Mouse (Mus musculus): ENCODE measurements around the gene Lcn5.

Lcn5 gene

GRCm38 (mm10) chr2:25657652-25658051, at the start of gene Lcn5:
TSS of gene Lcn5 (plus strand) at chr2:25657952.
- no peak for DNase-seq

GRCm38 (mm10) chr2:25608671-25609070, 49.1 kb upstream of the Lcn5 start:
- no peak for DNase-seq

GRCm38 (mm10) chr2:25616398-25616797, 41.4 kb upstream of the Lcn5 start:
- DNase-seq: no peak

GRCm38 (mm10) chr2:25617578-25617977, 40.2 kb upstream of the Lcn5 start, which contains the start of gene Ccdc183:
TSS of gene Ccdc183 (minus strand) at chr2:25617678.
- DNase-seq: no peak

GRCm38 (mm10) chr2:25620386-25620785, 37.4 kb upstream of the Lcn5 start:
- DNase-seq: peak; percentile 33

- no peak for DNase-seq
Measured at GRCm38 (mm10) chr2:25620852-25621228, 36.9 kb upstream of the Lcn5 start.

- DNase-seq: peak; percentile 68
Measured at GRCm38 (mm10) chr2:25621229-25622200, 36.2 kb upstream of the Lcn5 start, which contains the start of gene Tmem141. TSS of gene Tmem141 (minus strand) at chr2:25622005.

GRCm38 (mm10) chr2:25625986-25626385, 31.8 kb upstream of the Lcn5 start:
- no peak for DNase-seq

GRCm38 (mm10) chr2:25627811-25628210, 29.9 kb upstream of the Lcn5 start, which contains the start of gene Fcna:
TSS of gene Fcna (minus strand) at chr2:25628030.
- no peak for DNase-seq

- DNase-seq: no peak
Measured at GRCm38 (mm10) chr2:25628738-25629137, 29.0 kb upstream of the Lcn5 start.

- no peak for DNase-seq
Measured at GRCm38 (mm10) chr2:25633616-25634015, 24.1 kb upstream of the Lcn5 start.

GRCm38 (mm10) chr2:25634046-25634445, 23.7 kb upstream of the Lcn5 start:
- no peak for DNase-seq

GRCm38 (mm10) chr2:25639890-25640289, 17.9 kb upstream of the Lcn5 start:
- DNase-seq: peak; percentile 65

GRCm38 (mm10) chr2:25652902-25653301, 4.8 kb upstream of the Lcn5 start, which contains the start of gene Lcn8:
TSS of gene Lcn8 (plus strand) at chr2:25653120.
- DNase-seq: no peak

GRCm38 (mm10) chr2:25654502-25654901, 3.2 kb upstream of the Lcn5 start:
- DNase-seq: no peak

- DNase-seq: no peak
Measured at GRCm38 (mm10) chr2:25656691-25657090, 1.1 kb upstream of the Lcn5 start.

GRCm38 (mm10) chr2:25657246-25657645, 506 bp upstream of the Lcn5 start:
- DNase-seq: no peak

GRCm38 (mm10) chr2:25660279-25660678, 2.5 kb downstream of the Lcn5 start:
- DNase-seq: no peak

GRCm38 (mm10) chr2:25661245-25661970, 3.7 kb downstream of the Lcn5 start:
- no peak for DNase-seq

GRCm38 (mm10) chr2:25663511-25663910, 5.8 kb downstream of the Lcn5 start:
- peak; percentile 83 for DNase-seq

GRCm38 (mm10) chr2:25664125-25664524, 6.4 kb downstream of the Lcn5 start:
- DNase-seq: no peak

- DNase-seq: no peak
Measured at GRCm38 (mm10) chr2:25666516-25666915, 8.8 kb downstream of the Lcn5 start.

GRCm38 (mm10) chr2:25676486-25676885, 18.7 kb downstream of the Lcn5 start, which contains the start of gene Lcn6:
TSS of gene Lcn6 (plus strand) at chr2:25676786.
- no peak for DNase-seq
